Mouse (Mus musculus) Muller cell, postnatal 12 days (primary cell): ENCODE results near the gene Klhl3.
A peak's percentile ranks its signal among the peaks of the same experiment; 100 is the strongest.

Source experiments
- DNase-seq: peaks from one replicate; pipeline ENCODE4 v3.0.0-alpha.2; 2015; ENCODE audit errors: inconsistent ontology term

The Klhl3 gene

GRCm38 (mm10) chr13:58124989-58125388, 11.6 kb upstream of the Klhl3 start:
- DNase-seq: no peak

GRCm38 (mm10) chr13:58124278-58124677, 10.9 kb upstream of the Klhl3 start:
- no peak for DNase-seq

- DNase-seq: no peak
Observed at GRCm38 (mm10) chr13:58123381-58123780, 10.0 kb upstream of the Klhl3 start.

- DNase-seq: no peak
Observed at GRCm38 (mm10) chr13:58122786-58123297, 9.4 kb upstream of the Klhl3 start.

- peak; percentile 20 for DNase-seq
Observed at GRCm38 (mm10) chr13:58117318-58118017, 4.1 kb upstream of the Klhl3 start.

GRCm38 (mm10) chr13:58116801-58117200, 3.4 kb upstream of the Klhl3 start:
- no peak for DNase-seq

- DNase-seq: peak; percentile 51
Observed at GRCm38 (mm10) chr13:58115227-58115626, 1.8 kb upstream of the Klhl3 start.

- no peak for DNase-seq
Observed at GRCm38 (mm10) chr13:58112601-58113041, 771 bp downstream of the Klhl3 start.

- no peak for DNase-seq
Observed at GRCm38 (mm10) chr13:58112191-58112590, 1.2 kb downstream of the Klhl3 start.

GRCm38 (mm10) chr13:58111306-58111705, 2.1 kb downstream of the Klhl3 start:
- DNase-seq: no peak

GRCm38 (mm10) chr13:58090643-58091042, 22.7 kb downstream of the Klhl3 start:
- no peak for DNase-seq

GRCm38 (mm10) chr13:58084396-58084795, 29.0 kb downstream of the Klhl3 start:
- no peak for DNase-seq

GRCm38 (mm10) chr13:58083521-58083920, 29.9 kb downstream of the Klhl3 start:
- no peak for DNase-seq

- no peak for DNase-seq
Observed at GRCm38 (mm10) chr13:58083048-58083447, 30.3 kb downstream of the Klhl3 start.

GRCm38 (mm10) chr13:58078361-58078760, 35.0 kb downstream of the Klhl3 start:
- no peak for DNase-seq

- DNase-seq: no peak
Observed at GRCm38 (mm10) chr13:58074881-58075280, 38.5 kb downstream of the Klhl3 start.

- DNase-seq: no peak
Observed at GRCm38 (mm10) chr13:58074466-58074865, 38.9 kb downstream of the Klhl3 start.

- no peak for DNase-seq
Observed at GRCm38 (mm10) chr13:58073254-58073882, 40.0 kb downstream of the Klhl3 start.

GRCm38 (mm10) chr13:58071209-58071608, 42.2 kb downstream of the Klhl3 start:
- DNase-seq: no peak

GRCm38 (mm10) chr13:58070504-58070903, 42.9 kb downstream of the Klhl3 start:
- no peak for DNase-seq

GRCm38 (mm10) chr13:58068421-58069209, 44.8 kb downstream of the Klhl3 start:
- DNase-seq: no peak

GRCm38 (mm10) chr13:58067540-58068103, 45.8 kb downstream of the Klhl3 start:
- no peak for DNase-seq
